Comparison of ENCODE assay signal across 32 mouse cellular contexts in the genomic region with DNA sequence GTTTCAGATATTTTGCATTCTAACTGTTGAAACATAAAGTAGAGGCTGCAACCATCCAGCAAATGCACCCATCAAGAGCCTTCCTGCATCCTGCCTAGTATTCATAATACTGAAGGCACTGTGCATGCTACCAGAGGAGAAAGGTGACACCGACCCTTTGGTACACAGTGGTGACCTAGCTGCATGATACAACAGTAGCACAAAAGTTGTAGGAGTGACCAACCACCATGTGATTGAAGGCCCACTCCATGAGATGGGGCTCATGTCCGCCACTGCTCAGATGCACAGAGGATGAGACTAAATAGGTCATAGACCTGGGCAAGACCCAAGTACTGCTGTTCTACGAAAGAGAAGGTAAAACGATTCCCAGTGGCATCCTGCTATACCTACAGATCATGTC.
"Had no signal": no experiment of that assay in that cellular context is flagged by ENCODE, and none has a peak within 500 bp of the region (broad histone marks: within the 10 kb centered on the region; RNA-seq: fewer than 3 reads in every experiment).

No protein-coding gene starts in this region.

- H3K4me3 ChIP-seq: limb, embryonic 10.5 days; limb, embryonic 12.5 days; limb, embryonic 13.5 days; limb, embryonic 15.5 days; liver, embryonic 12.5 days; liver, embryonic 13.5 days; liver, embryonic 15.5 days; lung, embryonic 15.5 days; megakaryocyte, embryonic 14.5 days; midbrain, embryonic 10.5 days; midbrain, embryonic 12.5 days; midbrain, embryonic 13.5 days; midbrain, embryonic 15.5 days; myocyte; neural tube, embryonic 12.5 days had no signal

- H3K36me3 ChIP-seq: limb, embryonic 10.5 days; limb, embryonic 12.5 days; limb, embryonic 13.5 days; limb, embryonic 15.5 days; liver, embryonic 12.5 days; liver, embryonic 13.5 days; liver, embryonic 15.5 days; lung, embryonic 15.5 days; midbrain, embryonic 10.5 days; midbrain, embryonic 12.5 days; midbrain, embryonic 13.5 days; midbrain, embryonic 15.5 days; neural tube, embryonic 12.5 days had no signal

- H3K9ac ChIP-seq: limb, embryonic 12.5 days; limb, embryonic 13.5 days; limb, embryonic 15.5 days; liver, embryonic 12.5 days; liver, embryonic 13.5 days; liver, embryonic 14.5 days; liver, embryonic 15.5 days; liver, postnatal 0 days; lung, embryonic 14.5 days; lung, embryonic 15.5 days; midbrain, embryonic 12.5 days; midbrain, embryonic 13.5 days; midbrain, embryonic 15.5 days; neural tube, embryonic 12.5 days had no signal

- H3K27me3 ChIP-seq: limb, embryonic 12.5 days; limb, embryonic 13.5 days; limb, embryonic 15.5 days; liver, embryonic 12.5 days; liver, embryonic 13.5 days; liver, embryonic 15.5 days; lung, embryonic 15.5 days; megakaryocyte, embryonic 14.5 days; midbrain, embryonic 12.5 days; midbrain, embryonic 13.5 days; midbrain, embryonic 15.5 days; neural tube, embryonic 12.5 days had no signal

- H3K9me3 ChIP-seq: limb, embryonic 10.5 days; limb, embryonic 12.5 days; limb, embryonic 13.5 days; limb, embryonic 15.5 days; liver, embryonic 12.5 days; liver, embryonic 13.5 days; liver, embryonic 15.5 days; lung, embryonic 15.5 days; megakaryocyte, embryonic 14.5 days; midbrain, embryonic 10.5 days; midbrain, embryonic 12.5 days; midbrain, embryonic 13.5 days; midbrain, embryonic 15.5 days; neural tube, embryonic 12.5 days had no signal

- H3K4me1 ChIP-seq: limb, embryonic 10.5 days; limb, embryonic 12.5 days; limb, embryonic 13.5 days; limb, embryonic 15.5 days; lung, embryonic 15.5 days; midbrain, embryonic 10.5 days; midbrain, embryonic 12.5 days; midbrain, embryonic 13.5 days; midbrain, embryonic 15.5 days; neural tube, embryonic 12.5 days had no signal

- DNase-seq: left cerebral cortex, postnatal 4 days; liver; liver, embryonic 13.5 days; liver, postnatal 0 days; lung, adult 18-20 months; lung, adult 2 months; lung, embryonic 14.5 days; lung, postnatal 10 days; lung, postnatal 14 days; lung, postnatal 36 days; lung, postnatal 4 days; midbrain, embryonic 14.5 days had no signal

- H3K4me2 ChIP-seq: limb, embryonic 12.5 days; limb, embryonic 13.5 days; limb, embryonic 15.5 days; liver, embryonic 11.5 days; liver, embryonic 12.5 days; liver, embryonic 13.5 days; liver, embryonic 15.5 days; lung, embryonic 14.5 days; lung, embryonic 15.5 days; midbrain, embryonic 11.5 days; midbrain, embryonic 12.5 days; midbrain, embryonic 13.5 days; midbrain, embryonic 15.5 days; neural tube, embryonic 12.5 days had no signal

- H3K27ac ChIP-seq: limb, embryonic 10.5 days; limb, embryonic 12.5 days; limb, embryonic 13.5 days; limb, embryonic 15.5 days; liver, embryonic 12.5 days; liver, embryonic 13.5 days; liver, embryonic 14.5 days; liver, embryonic 15.5 days; lung, embryonic 15.5 days; macrophage; midbrain, embryonic 10.5 days; midbrain, embryonic 12.5 days; midbrain, embryonic 13.5 days; midbrain, embryonic 15.5 days; neural tube, embryonic 12.5 days had no signal

- ATAC-seq: liver, embryonic 12.5 days; liver, postnatal 0 days; lung, postnatal 0 days; midbrain, embryonic 13.5 days; midbrain, embryonic 15.5 days; midbrain, embryonic 16.5 days had no signal
